Mouse (Mus musculus): ENCODE data around the gene Fasn.

Gene Fasn

GRCm38 (mm10) chr11:120826016-120826953 lies 1.9 kb upstream of the Fasn start:
- peak; percentile 53 for DNase-seq

DNA sequence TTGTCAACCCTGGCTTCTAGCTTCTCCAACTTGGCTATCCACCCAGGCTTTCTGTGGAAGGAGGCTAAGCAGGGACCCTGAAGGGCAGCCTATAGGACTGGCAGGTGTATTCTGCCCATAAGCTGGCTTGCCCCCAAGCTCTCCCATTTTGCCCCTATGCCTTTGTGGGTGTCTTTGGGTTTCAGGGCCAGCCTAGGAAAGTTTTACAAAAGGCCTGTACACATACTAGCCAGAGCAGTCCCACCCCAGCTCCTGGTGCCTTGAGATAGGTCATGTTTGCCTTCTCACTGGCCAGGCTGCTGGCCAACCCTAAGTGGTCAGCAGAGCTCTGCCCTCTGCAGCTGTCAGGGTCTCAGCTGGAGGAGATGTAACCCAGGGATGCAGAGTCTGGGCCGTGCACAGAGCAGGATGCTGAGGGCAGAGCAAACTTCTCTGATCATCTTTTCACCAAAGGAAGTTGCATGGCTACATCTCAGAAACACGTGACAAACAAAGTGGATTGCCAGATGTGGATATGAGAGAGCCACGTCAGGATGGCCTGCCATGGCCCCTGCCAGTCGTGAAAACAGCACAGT lies 1.0 kb upstream of the Fasn start:
- peak; percentile 74 for DNase-seq

DNA sequence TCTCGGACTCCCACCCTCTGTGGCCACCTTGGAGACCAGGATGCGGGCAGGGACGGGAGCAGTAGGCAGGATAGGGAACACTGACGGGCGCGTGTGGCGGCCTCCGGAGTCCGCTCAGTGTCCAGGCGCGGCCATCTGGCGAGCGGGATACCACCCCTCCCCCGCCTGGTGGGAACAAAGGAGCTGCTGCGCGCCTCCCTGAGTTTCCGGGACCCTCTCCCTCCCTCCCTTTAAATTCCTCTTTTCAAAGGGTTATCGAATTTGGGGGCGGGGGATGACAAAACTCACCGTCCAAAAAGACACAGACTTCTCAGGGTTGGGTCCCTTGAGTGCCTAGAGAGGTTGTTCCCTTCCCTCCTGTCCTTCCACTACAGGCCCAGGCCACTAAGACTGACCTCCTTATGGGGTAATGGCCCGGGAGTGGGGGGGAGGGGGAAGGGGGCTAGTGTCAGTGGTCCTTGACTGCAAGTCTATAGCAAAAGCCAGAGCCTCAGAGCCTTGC lies 491 bp upstream of the Fasn start:
- DNase-seq: no peak

DNA sequence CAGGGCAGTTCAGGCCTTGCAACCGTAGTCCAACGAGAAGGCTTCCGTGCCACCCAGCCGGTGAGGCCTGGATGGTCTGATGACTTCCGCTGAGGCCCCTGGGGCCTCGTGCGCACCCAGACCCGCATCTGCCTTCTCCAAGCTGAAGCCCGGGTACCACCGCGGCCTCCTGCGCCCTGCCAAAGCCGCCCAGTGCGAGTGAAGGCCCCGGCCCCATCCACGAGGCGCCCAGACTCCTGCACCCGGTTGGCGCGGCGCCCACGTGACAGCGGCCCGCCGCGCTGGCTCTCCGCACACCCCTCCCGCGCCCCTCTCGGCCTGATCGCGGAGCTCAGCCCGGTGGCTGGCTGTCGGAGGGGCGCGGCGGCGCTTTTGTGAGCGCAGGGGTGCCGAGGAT lies 798 bp downstream of the Fasn start:
- DNase-seq: no peak

- DNase-seq: no peak
Measured at GRCm38 (mm10) chr11:120822831-120823550, 1.4 kb downstream of the Fasn start.

DNA sequence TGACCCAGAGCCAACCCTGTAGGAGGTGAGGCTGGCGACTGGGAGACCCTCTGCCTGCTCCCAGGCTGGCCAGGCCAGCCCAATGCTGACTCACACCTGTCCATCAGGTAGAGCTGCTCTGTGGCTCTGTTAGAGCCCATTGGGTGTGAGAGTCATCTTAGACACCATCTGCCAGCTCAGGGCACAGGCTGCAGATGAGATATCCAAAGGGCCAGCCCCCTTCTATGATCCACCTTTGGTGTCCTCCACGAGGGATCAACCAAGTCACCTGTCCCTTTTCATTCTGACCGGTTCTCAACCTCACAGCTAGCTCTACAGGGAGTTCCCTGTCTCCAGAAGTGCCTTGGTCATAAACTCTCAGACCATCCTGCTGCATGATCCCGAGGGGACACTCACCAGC lies 2.0 kb downstream of the Fasn start:
- peak; percentile 51 for DNase-seq

DNA sequence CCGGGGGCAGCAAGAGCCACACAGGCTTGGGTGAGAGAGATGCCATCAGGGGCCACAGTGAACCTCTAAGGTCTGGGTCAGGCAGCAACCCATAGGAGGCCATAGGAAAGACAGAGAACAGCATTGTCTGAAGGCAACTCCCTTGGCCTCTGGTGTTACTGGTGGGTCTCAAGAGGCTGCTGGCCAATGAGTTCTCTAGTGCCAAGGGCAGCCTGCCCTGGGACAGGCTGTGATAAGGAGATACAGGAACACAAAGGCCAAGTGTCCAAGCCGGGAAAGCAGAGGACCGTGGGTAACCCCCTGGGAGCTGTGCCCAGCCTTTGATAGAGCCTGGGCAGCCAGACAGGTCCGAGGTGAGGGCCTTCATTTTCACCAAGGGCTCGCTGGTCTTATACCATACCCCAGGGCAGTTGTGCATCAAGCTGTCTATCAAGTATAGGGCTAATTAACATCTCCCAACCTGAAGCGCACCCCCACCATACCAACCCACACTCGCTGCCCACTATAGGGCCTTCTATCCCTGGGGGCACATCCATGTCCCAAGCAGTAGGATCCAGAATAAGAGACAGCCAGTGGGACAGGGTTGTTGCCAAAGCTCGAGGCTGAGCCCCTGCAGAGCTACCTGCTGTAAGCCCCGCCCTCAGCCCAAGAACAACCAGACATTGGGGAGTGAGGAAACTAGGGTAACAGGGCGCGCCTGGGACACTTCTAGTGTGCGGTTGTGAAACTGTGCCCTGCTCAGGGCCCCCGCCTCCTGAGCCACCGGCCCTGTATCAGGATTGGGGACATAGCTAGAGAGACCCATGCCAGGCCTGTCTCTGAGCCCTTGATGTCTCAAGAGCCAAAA lies 3.0 kb downstream of the Fasn start:
- peak; percentile 60 for DNase-seq

DNA sequence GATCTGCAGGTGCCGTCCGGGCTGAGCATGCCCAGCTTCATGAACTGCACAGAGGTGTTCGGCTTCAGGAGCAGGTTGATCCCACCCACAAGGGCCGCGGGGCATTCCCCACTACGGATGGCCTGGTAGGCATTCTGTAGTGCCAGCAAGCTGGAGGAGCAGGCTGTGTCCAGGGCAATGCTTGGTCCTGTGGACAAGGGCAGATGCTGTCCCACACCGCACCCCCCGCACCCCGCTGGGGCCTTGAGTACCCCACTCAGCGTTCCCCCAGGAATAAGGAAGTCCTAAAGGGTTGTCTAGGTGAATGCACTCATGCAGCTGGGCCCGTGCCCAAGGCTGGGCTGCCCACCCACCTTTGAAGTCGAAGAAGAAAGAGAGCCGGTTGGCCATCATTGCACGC lies 3.8 kb downstream of the Fasn start:
- peak; percentile 59 for DNase-seq

GRCm38 (mm10) chr11:120819556-120819955 lies 4.8 kb downstream of the Fasn start:
- DNase-seq: peak; percentile 83

- DNase-seq: peak; percentile 38
Measured at GRCm38 (mm10) chr11:120818251-120818650, 6.1 kb downstream of the Fasn start.

DNA sequence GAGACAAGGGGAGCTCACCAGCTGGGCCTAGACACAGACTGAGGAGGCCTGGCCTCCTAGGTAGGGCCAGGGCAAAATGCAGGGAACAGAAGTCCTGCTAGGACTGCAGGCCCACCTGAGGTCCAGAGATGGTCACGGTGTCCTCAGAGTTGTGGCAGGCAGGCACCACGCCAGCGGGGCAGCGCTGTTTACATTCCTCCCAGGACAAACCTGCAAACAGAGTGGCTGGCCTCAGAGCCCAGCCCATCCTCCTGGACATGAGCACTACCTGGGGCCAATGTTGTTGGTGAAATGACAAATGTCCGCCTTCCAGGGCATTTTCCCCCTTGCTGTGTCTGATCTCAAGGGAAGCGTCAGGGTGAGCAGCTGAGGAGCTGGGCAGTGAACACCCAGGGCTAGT lies 7.0 kb downstream of the Fasn start:
- peak; percentile 13 for DNase-seq

- DNase-seq: no peak
Measured at GRCm38 (mm10) chr11:120812068-120812467, 12.3 kb downstream of the Fasn start.

DNA sequence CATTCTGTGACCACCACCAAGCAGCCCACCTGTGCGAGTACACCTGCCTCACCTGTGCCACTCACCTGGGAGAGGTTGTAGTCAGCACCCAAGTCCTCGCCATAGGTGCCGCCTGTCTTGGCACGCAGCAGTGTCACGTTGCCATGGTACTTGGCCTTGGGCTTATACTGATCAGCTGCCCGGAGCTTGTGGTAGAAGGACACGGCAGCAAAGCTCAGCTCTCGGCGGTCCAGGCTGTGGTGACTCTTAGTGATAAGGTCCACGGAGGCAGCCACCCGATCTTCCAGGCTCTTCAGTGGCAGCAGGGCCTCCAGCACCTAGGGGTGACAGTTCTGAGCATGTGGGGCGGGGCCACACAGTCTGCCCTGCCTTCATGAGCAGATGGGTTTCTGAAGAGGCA lies 16.3 kb downstream of the Fasn start:
- DNase-seq: no peak

DNA sequence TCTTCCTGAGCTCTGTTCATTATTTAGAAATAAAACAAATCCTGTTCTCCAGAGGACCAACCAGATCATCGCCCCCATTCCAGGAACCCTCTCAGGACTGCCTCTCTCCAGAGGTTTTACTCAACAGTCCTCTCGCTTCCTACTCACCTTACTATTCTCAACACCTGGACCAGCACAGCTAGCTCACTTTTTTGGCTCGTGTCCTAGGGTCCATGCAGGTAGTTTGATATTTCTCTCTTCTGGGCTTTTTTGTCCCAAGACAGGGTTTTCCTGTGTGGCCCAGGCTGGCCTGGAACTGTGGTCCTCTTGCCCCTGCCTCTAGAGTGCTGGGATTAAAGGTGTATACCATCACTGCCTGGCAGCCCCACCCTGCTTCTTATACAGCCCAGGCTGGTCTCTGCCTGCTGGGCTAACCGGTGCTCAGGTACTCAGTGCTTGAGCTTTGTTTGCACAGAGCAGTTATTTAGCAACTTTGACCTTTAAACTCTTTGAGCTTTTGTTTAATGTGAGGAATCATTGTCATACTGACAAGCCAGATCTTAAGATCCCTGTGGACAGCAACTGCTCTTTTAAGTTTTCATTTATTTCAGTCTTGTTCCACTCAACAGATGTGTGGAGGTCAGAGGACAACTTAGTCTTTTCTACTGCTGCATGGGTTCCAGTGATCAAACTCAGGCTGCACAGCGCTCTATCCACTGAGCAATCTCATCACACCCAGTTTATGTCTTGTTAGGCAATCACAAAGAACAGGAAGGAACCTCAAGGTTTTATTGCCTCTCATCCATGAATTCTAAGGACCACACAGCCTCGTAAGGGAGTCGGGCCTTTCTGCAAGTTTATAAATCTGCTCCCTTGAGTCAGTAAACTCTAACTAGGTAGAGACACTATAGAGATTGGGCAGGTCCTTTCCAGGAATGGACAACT lies 18.7 kb downstream of the Fasn start:
- no peak for DNase-seq

GRCm38 (mm10) chr11:120804769-120805168 lies 19.6 kb downstream of the Fasn start:
- DNase-seq: no peak

DNA sequence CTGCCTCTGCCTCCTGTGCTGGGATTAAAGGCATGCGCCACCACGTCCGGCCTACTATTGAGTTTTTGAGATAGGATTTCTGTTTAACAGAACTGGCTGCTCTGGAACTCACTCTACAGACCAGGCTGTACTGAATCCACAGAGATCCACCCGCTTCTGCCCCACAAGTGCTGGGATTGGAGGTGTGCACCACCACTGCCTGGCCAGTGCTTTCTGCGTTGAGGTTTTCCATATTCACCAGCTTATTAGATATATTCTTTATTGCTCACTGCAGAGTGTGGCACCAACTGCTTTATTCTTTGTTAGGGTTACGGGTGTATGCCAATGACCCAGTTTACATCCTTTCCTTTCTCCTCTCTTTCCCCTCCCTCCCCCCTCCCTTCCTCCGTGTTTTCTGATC lies 20.1 kb downstream of the Fasn start:
- no peak for DNase-seq

- DNase-seq: peak; percentile 81
Measured at GRCm38 (mm10) chr11:120800061-120800904, 24.1 kb downstream of the Fasn start.

- no peak for DNase-seq
Measured at GRCm38 (mm10) chr11:120799316-120799890, 24.9 kb downstream of the Fasn start.

DNA sequence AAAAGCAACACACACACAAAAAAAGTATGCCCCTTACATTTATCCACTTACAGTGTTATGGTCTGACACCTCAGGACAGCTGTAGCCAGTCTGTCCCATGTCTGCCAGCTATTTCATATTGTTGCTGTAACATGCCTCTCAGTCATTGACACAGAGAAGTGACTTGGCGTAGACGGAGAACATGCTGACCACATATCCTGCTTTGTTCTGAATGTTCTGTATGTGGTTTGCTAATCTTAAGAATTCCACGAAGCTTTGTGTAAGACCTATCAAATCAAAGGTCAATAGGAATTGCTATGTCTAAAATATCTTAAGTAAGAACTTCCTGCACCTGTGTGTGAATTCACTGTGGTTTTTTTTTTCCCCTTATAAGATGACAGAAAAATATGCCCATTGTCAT lies 26.1 kb downstream of the Fasn start:
- DNase-seq: no peak

GRCm38 (mm10) chr11:120796614-120796946 lies 27.8 kb downstream of the Fasn start:
- no peak for DNase-seq
